Mouse (Mus musculus) bone marrow, adult 2 months (tissue): ENCODE results near the gene C1qtnf5. TPM values are rescaled to one million over a fixed set of nuclear protein-coding genes. Genes with fewer than 3 reads are reported as not detected.

Experiments
- H3K27ac ChIP-seq: fragments of 200-500 bp; 2 replicates; pipeline ENCODE4 v1.5.1; 2012; ENCODE audit warnings: low read depth, mild to moderate bottlenecking, control low read depth, inconsistent platforms, low read length; ENCODE audit not compliant: control insufficient read depth, poor library complexity, insufficient read depth
- H3K4me1 ChIP-seq: fragments of 200-500 bp; 2 replicates; pipeline ENCODE4 v1.6.1; 2011; ENCODE audit warnings: low read length; ENCODE audit not compliant: control insufficient read depth, insufficient read depth
- H3K4me3 ChIP-seq: fragments of 200-500 bp; replicated peaks from 2 replicates; pipeline ENCODE3; 2011; ENCODE audit warnings: mild to moderate bottlenecking, low read depth, low read length, control low read depth; ENCODE audit not compliant: control insufficient read depth
- CTCF ChIP-seq: fragments of 200-500 bp; IDR thresholded peaks from 2 replicates; pipeline ENCODE4 v1.5.1; 2011; ENCODE audit warnings: low read length, control low read depth; ENCODE audit not compliant: control insufficient read depth, insufficient read depth
- POLR2A ChIP-seq: fragments of 200-500 bp; IDR thresholded peaks from 2 replicates; pipeline ENCODE4 v1.6.1; 2011; ENCODE audit warnings: low read depth, mild to moderate bottlenecking, control low read depth, low read length, borderline replicate concordance; ENCODE audit not compliant: control insufficient read depth
- WGBS: fragments of 180-500 bp; shearing (Covaris S2); methylation state at CpG from one replicate; pipeline ENCODE4 v1.1.7; 2018; 5-methylcytosine and 5-hydroxymethylcytosine counted together
- polyA plus RNA-seq: library from polyadenylated mRNA; stranded (reverse); fragments of >200 nt; gene quantifications from 2 replicates; pipeline ENCODE4 v1.2.4, GENCODE M21; 2011; ENCODE audit warnings: low replicate concordance; ENCODE audit not compliant: missing spikeins, insufficient read depth, insufficient read length

Gene C1qtnf5
- polyA plus RNA-seq, result 3.3 TPM in 1 of 2 replicates, not detected in the other

GRCm38 (mm10) chr9:44107110-44107509 is at the start of gene C1qtnf5:
Gene C1qtnf5 (plus strand): TSS chr9:44107245.
- Histone ChIP-seq H3K4me1 (peaks cover 1% of the 10 kb centered on the region; the same call in 1 of the 2 replicates), H3K27ac (no peak within 1 kb of the TSS), H3K4me3 (no peak within 1 kb of the TSS)
- TF ChIP-seq CTCF (no peak), POLR2A (no peak)
- 88% methylated on average over 8 of the region's 8 CpGs for WGBS

GRCm38 (mm10) chr9:44058606-44059005 is 48.4 kb upstream of the C1qtnf5 start:
- no peaks in the 10 kb centered on the region for H3K4me1 ChIP-seq
- H3K4me3 ChIP-seq, result no peak overlapping the region
- H3K27ac ChIP-seq, result no peak overlapping the region
- no peak for TF ChIP-seq CTCF
- TF ChIP-seq POLR2A, result no peak
- 74% methylated on average over 6 of the region's 6 CpGs for WGBS

- TF ChIP-seq CTCF (no peak), POLR2A (no peak)
- H3K4me3 ChIP-seq, result no peak overlapping the region
- no peak overlapping the region for H3K27ac ChIP-seq
- 34% methylated on average over 1 of the region's 1 CpGs for WGBS
- H3K4me1 ChIP-seq, result no peaks in the 10 kb centered on the region; the same call in 1 of the 2 replicates
Observed at GRCm38 (mm10) chr9:44065177-44065576, 41.9 kb upstream of the C1qtnf5 start.

DNA sequence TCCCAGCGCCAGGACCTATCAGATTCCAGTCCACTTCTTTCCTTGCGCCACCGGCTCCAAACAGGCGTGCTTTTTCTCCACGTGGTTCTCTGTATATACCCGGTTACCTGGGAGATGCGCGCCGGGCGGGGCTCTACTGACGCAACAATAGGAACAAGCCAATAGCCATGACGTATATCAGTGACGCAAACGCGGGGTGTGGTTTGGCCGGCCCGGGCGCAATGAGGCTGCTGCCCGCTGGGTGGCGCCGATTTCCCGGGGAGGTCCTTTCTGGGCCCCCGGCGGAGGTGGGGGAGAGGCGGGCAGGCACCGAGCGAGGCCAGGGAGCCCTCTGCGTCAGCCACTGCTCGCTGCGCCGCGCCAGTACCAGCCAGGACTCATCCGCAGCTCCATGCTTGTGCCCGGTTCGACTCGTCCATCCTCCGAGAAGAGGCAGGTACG is 40.2 kb upstream of the C1qtnf5 start, which contains the start of gene Usp2:
Gene Usp2 (plus strand): TSS at position 237 of the 441 bp plus-strand sequence.
- Histone ChIP-seq H3K4me3 (peak within 1 kb of the TSS; percentile 65), H3K4me1 (no peaks in the 10 kb centered on the region; the same call in 1 of the 2 replicates), H3K27ac (no peak within 1 kb of the TSS)
- no peak for TF ChIP-seq POLR2A
- TF ChIP-seq CTCF, result peak; percentile 66; the same call in 1 of the 2 replicates
- under 1% methylated on average over 38 of the region's 38 CpGs for WGBS

GRCm38 (mm10) chr9:44067241-44067959 is 39.6 kb upstream of the C1qtnf5 start:
- H3K27ac ChIP-seq, result no peak overlapping the region
- TF ChIP-seq POLR2A, result no peak
- no peak for TF ChIP-seq CTCF
- H3K4me1 ChIP-seq, result no peaks in the 10 kb centered on the region; the same call in 1 of the 2 replicates
- H3K4me3 ChIP-seq, result peak overlapping the region; percentile 65
- WGBS, result 7% methylated on average over 15 of the region's 15 CpGs

DNA sequence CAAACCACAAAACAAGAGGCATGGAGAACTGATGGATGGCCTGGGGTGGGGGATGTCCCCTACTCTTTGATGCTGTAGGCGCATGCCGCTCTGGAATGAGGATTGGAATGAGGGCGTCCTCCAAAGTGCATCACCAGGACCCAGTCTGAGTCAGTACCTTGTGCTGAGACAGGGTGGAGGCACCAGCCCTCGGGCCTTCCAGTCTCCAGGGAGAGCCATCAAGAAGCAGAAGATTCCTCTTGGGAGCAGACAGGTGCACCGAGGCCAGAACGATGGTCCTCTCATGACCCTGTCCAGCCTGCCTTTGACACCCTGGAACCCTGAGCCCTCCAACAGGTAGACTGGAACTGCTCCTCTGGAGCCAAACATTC is 39.1 kb upstream of the C1qtnf5 start:
- no peaks in the 10 kb centered on the region; the same call in 1 of the 2 replicates for H3K4me1 ChIP-seq
- no peak overlapping the region for H3K27ac ChIP-seq
- 80% methylated on average over 6 of the region's 6 CpGs for WGBS
- no peak overlapping the region for H3K4me3 ChIP-seq
- TF ChIP-seq CTCF (no peak), POLR2A (no peak)

DNA sequence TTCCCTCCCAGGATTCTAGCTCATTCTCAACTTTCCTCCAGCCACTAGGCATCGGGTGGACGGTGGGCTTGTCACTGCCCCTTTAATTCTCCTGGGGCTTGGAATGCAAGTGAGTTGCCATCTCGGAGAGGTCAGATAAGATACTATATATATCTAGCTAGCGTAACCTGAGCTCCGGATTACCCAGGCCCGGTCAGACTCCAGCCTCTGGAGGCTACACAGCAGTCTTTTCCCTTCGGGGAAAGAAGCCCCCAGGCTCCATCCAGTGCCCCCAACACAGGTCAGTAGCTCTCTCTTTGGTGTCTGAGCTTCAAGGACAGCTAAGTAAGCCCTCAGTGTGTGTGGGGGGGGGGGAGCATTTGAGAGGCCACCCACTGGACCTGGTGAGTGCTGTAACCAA is 37.8 kb upstream of the C1qtnf5 start:
- TF ChIP-seq POLR2A (no peak), CTCF (no peak)
- no peak overlapping the region for H3K27ac ChIP-seq
- no peaks in the 10 kb centered on the region; the same call in 1 of the 2 replicates for H3K4me1 ChIP-seq
- no peak overlapping the region for H3K4me3 ChIP-seq
- 78% methylated on average over 7 of the region's 7 CpGs for WGBS

DNA sequence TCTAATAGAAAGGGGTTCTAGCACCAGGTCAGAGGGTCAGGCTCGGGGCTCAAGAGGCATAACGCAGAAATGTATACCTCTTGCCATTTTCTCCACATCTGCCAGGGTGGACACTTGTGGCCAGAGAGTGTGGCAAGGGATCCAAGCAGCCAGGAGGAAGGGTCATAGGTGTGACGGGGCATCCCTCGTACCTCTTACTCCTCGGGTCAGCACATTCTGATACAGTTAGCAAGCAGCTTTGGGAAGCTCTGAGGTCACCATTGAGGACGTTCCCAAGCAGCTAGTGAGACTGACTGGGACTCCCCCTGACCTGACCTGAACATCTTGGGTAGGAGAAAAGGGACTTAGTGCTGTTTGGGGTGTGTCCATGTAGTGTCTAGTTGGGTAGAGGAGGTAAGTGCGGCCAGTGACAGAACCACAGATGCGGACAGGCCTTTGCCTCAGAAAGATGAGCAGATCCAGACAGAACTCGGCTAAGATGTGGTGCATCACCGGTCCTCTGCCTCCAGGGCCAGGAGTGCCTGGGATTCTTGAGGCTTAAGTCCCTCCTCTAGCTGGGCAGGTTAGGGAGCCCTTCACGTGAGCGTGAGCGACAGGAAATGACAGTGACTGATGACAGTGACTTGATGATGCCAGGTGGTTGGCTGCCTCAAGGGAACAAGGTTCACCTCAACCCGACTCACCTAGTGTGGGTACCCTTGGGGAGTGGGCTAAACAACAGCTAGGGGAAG is 36.8 kb upstream of the C1qtnf5 start:
- WGBS, result 78% methylated on average over 14 of the region's 14 CpGs
- TF ChIP-seq CTCF, result no peak
- no peak for TF ChIP-seq POLR2A
- no peaks in the 10 kb centered on the region; the same call in 1 of the 2 replicates for H3K4me1 ChIP-seq
- no peak overlapping the region for H3K4me3 ChIP-seq
- H3K27ac ChIP-seq, result no peak overlapping the region
